Mouse (Mus musculus): ENCODE data around the gene Stk11ip. TPM values are rescaled to one million over a fixed set of nuclear protein-coding genes. Genes with fewer than 3 reads are reported as not detected.

The Stk11ip gene
- polyA plus RNA-seq, 1 experiment from 2014 or later, result 9.7 TPM

DNA sequence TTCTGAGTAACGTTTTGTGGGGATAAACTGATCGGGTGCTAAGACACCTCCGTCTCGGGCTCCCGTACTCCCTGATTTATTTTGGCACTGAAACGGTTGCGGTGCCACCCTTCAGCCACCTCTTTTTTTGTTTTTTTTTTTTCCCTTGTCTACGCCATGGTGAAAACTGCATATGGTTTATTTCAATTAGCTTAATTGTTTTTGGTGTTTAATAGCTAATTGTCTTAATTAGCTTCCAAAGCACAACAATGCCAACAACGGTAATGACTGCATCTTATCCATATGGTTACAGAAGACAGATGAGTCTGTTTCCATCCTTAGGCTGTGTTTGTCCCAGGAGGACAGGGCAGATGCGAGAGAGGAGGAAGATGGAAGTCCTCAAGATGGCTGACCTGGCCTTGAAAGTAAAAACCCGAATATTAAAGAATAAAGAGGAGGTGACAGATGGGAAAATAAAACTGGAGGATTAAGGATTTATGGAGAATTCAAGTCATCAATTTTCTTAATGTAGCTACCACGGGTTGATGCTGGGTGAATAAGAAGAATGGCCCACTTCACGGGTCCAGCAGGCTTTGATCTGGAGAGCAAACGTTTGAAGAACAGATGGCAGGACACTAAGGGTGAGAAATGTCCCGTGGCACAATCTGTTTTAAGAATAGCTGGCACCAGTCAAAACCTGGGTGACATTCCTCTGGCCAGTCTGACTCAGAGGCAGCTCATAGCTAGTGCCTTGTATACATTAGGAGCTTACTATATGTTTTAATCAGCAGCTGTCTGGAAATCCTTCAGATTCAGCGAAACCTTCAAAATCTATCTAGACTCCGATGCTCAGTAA, 53.4 kb downstream of the Stk11ip start:
- Histone ChIP-seq H3K9me3 (ENCODE audit: control insufficient read depth) (no peaks in the 10 kb centered on the region), H3K9ac (ENCODE audit: low read depth, low read length) (no peak overlapping the region), H3K4me2 (replicated peaks; ENCODE audit: low read depth) (no peak overlapping the region), H3K4me3 (ENCODE audit: low read depth, low read length) (no peak overlapping the region), H3K27me3 (replicated peaks; ENCODE audit: control insufficient read depth, insufficient read depth, low read length) (no peaks in the 10 kb centered on the region), H3K36me3 (ENCODE audit: control insufficient read depth, insufficient read depth) (no peaks in the 10 kb centered on the region), H3K27ac (ENCODE audit: low read depth, low read length) (no peak overlapping the region), H3K4me1 (replicated peaks; ENCODE audit: control insufficient read depth, insufficient read depth, low read length) (no peaks in the 10 kb centered on the region)
- TF ChIP-seq CTCF (IDR thresholded peaks at IDR 0.05; ENCODE audit: low read depth), result no peak
- 69% methylated on average over 17 of the region's 17 CpGs for WGBS
- no peak for ATAC-seq

DNA sequence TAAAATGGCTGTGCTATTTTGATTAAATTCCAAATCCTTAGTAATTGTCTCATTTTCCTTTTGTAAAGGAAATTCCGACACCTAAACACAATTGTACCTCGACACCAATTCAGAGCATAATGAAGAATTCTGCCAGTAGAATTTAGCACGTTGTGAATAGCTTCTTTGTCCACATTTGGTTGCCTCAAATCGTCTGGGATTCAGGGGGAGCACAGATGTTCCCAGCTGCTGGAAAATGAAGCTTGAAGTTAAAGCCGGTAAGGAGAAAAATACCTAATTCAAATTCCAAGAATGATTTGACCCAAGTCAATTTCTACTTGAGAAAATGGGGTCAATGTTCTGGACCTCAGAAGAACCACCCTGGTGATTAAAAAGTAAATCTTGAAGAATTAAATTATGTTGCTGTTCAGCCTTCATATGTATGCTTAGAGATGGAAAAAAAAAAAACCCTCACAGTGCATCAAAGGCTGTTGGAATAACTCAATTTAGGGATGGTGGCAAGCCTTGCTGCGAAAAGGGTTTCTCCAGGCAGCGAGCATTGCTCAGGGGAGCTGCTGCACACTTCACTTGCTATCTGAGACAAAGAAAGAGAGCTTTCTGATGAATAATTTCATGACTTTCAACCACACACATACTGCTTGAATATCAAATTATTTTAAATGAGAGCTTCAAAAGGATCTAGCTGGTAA, 60.8 kb downstream of the Stk11ip start:
- no peak for TF ChIP-seq CTCF (IDR thresholded peaks at IDR 0.05; ENCODE audit: low read depth)
- Histone ChIP-seq H3K36me3 (ENCODE audit: control insufficient read depth, insufficient read depth) (no peaks in the 10 kb centered on the region), H3K27ac (ENCODE audit: low read depth, low read length) (no peak overlapping the region), H3K27me3 (replicated peaks; ENCODE audit: control insufficient read depth, insufficient read depth, low read length) (no peaks in the 10 kb centered on the region), H3K9me3 (ENCODE audit: control insufficient read depth) (no peaks in the 10 kb centered on the region), H3K4me3 (ENCODE audit: low read depth, low read length) (no peak overlapping the region), H3K4me1 (replicated peaks; ENCODE audit: control insufficient read depth, insufficient read depth, low read length) (no peaks in the 10 kb centered on the region), H3K4me2 (replicated peaks; ENCODE audit: low read depth) (no peak overlapping the region), H3K9ac (ENCODE audit: low read depth, low read length) (no peak overlapping the region)
- WGBS, result 57% methylated on average over 7 of the region's 7 CpGs
- ATAC-seq, result no peak

DNA sequence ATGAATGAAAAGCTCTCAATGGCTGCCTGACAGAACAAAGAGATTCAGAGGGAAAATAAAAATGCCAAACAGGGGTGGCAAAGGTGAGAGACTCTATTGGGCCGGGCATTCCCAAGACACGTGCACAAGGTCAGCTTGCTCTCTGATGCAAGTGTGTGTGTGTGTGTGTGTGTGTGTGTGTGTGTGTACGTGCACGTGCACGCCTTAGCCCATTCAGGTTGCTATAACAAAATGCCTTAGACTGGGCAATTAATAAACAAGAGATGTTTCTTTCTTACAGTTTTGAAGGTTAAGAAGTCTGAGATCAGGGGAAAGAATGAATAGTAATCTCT, 61.3 kb downstream of the Stk11ip start:
- H3K9me3 ChIP-seq (ENCODE audit: control insufficient read depth), result no peaks in the 10 kb centered on the region
- no peaks in the 10 kb centered on the region for H3K27me3 ChIP-seq (replicated peaks; ENCODE audit: control insufficient read depth, insufficient read depth, low read length)
- 79% methylated on average over 5 of the region's 5 CpGs for WGBS
- H3K4me2 ChIP-seq (replicated peaks; ENCODE audit: low read depth), result no peak overlapping the region
- no peaks in the 10 kb centered on the region for H3K36me3 ChIP-seq (ENCODE audit: control insufficient read depth, insufficient read depth)
- no peak for ATAC-seq
- H3K9ac ChIP-seq (ENCODE audit: low read depth, low read length), result no peak overlapping the region
- H3K4me3 ChIP-seq (ENCODE audit: low read depth, low read length), result no peak overlapping the region
- no peak for TF ChIP-seq CTCF (IDR thresholded peaks at IDR 0.05; ENCODE audit: low read depth)
- H3K27ac ChIP-seq (ENCODE audit: low read depth, low read length), result no peak overlapping the region
- no peaks in the 10 kb centered on the region for H3K4me1 ChIP-seq (replicated peaks; ENCODE audit: control insufficient read depth, insufficient read depth, low read length)

DNA sequence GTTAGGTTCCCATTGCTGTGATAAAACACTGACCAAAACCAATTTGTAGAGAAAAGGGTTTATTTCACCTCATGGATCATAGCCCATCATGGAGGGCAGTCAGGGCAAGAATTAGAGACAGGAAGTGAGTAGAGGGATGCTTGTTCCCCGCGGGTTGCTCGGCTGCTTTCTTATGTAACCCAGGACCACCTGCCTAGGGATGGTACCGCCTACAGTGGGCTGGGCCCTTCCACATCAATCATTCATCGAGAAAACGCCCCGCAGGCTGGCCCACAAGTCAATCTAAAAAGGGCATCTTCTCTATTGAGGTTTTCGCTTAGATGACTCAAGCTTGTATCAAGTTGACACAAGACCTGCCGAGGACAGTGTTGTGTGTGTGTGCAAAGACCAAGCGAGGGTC, 61.7 kb downstream of the Stk11ip start:
- no peaks in the 10 kb centered on the region for H3K27me3 ChIP-seq (replicated peaks; ENCODE audit: control insufficient read depth, insufficient read depth, low read length)
- no peaks in the 10 kb centered on the region; the same call in 1 of the 2 replicates for H3K4me1 ChIP-seq (replicated peaks; ENCODE audit: control insufficient read depth, insufficient read depth, low read length)
- no peak overlapping the region for H3K9ac ChIP-seq (ENCODE audit: low read depth, low read length)
- H3K27ac ChIP-seq (ENCODE audit: low read depth, low read length), result no peak overlapping the region
- H3K36me3 ChIP-seq (ENCODE audit: control insufficient read depth, insufficient read depth), result no peaks in the 10 kb centered on the region
- H3K4me2 ChIP-seq (replicated peaks; ENCODE audit: low read depth), result no peak overlapping the region
- no peak overlapping the region for H3K4me3 ChIP-seq (ENCODE audit: low read depth, low read length)
- no peaks in the 10 kb centered on the region for H3K9me3 ChIP-seq (ENCODE audit: control insufficient read depth)
- 77% methylated on average over 10 of the region's 10 CpGs for WGBS
- no peak for ATAC-seq
- TF ChIP-seq CTCF (IDR thresholded peaks at IDR 0.05; ENCODE audit: low read depth), result no peak

DNA sequence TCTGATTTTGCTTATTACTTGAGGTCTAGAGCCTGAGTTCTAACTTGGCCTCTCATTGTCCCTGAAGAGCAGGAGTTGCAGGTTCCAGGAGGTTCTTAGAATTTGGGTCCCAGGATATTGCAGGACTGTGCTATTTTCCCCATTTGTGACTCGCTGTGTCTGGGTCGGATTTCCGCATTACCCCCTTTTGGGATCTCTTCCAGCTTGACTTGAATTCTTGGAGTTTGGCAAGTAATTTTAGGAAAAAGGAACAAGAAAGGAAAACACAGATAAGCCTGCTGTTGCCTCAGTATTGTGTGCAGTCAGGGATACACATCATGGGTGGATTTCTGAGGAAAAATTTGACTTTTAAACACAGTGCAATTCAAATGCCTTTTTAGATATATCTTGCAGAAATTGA, 65.5 kb downstream of the Stk11ip start:
- H3K4me2 ChIP-seq (replicated peaks; ENCODE audit: low read depth), result no peak overlapping the region
- H3K4me3 ChIP-seq (ENCODE audit: low read depth, low read length), result no peak overlapping the region
- no peak for ATAC-seq
- H3K4me1 ChIP-seq (replicated peaks; ENCODE audit: control insufficient read depth, insufficient read depth, low read length), result no peaks in the 10 kb centered on the region; the same call in 1 of the 2 replicates
- H3K27me3 ChIP-seq (replicated peaks; ENCODE audit: control insufficient read depth, insufficient read depth, low read length), result no peaks in the 10 kb centered on the region
- H3K9ac ChIP-seq (ENCODE audit: low read depth, low read length), result no peak overlapping the region
- TF ChIP-seq CTCF (IDR thresholded peaks at IDR 0.05; ENCODE audit: low read depth), result no peak
- 91% methylated on average over 3 of the region's 3 CpGs for WGBS
- no peak overlapping the region for H3K27ac ChIP-seq (ENCODE audit: low read depth, low read length)
- no peaks in the 10 kb centered on the region for H3K9me3 ChIP-seq (ENCODE audit: control insufficient read depth)
- no peaks in the 10 kb centered on the region for H3K36me3 ChIP-seq (ENCODE audit: control insufficient read depth, insufficient read depth)

Other genes starting within 250 kb of the Stk11ip start
- 12.9 and 15.9 TPM in 2 replicates for gene Resp18, start 243.1 kb upstream of the Stk11ip start, polyA plus RNA-seq (2015; fragmentation: Nextera tagmentation; extraction: Ambion mirVana)
- 125 and 130 TPM in 2 replicates for gene Dnpep, start 203.5 kb upstream of the Stk11ip start, polyA plus RNA-seq (2015; fragmentation: Nextera tagmentation; extraction: Ambion mirVana)
- gene Des, start 161.2 kb upstream of the Stk11ip start, polyA plus RNA-seq (2015; fragmentation: Nextera tagmentation; extraction: Ambion mirVana), result 233 and 254 TPM in 2 replicates
- 20.1 and 21.3 TPM in 2 replicates for gene Speg, start 146.2 kb upstream of the Stk11ip start, polyA plus RNA-seq (2015; fragmentation: Nextera tagmentation; extraction: Ambion mirVana)
- gene Gmppa, start 85.6 kb upstream of the Stk11ip start, polyA plus RNA-seq (2015; fragmentation: Nextera tagmentation; extraction: Ambion mirVana), result 121 and 124 TPM in 2 replicates
- 0.97 and 1.2 TPM in 2 replicates for gene Asic4, start 71.1 kb upstream of the Stk11ip start, polyA plus RNA-seq (2015; fragmentation: Nextera tagmentation; extraction: Ambion mirVana)
- 21.8 and 22.3 TPM in 2 replicates for gene Chpf, start 42.2 kb upstream of the Stk11ip start, polyA plus RNA-seq (2015; fragmentation: Nextera tagmentation; extraction: Ambion mirVana)
- gene Tmem198, start 42.0 kb upstream of the Stk11ip start, polyA plus RNA-seq (2015; fragmentation: Nextera tagmentation; extraction: Ambion mirVana), result 1.3 and 1.6 TPM in 2 replicates
- 17.1 and 17.6 TPM in 2 replicates for gene Obsl1, start 15.1 kb upstream of the Stk11ip start, polyA plus RNA-seq (2015; fragmentation: Nextera tagmentation; extraction: Ambion mirVana)
- 3.2 and 3.3 TPM in 2 replicates for gene Inha, start 14.5 kb upstream of the Stk11ip start, polyA plus RNA-seq (2015; fragmentation: Nextera tagmentation; extraction: Ambion mirVana)
- gene Slc4a3, start 24.7 kb downstream of the Stk11ip start, polyA plus RNA-seq (2015; fragmentation: Nextera tagmentation; extraction: Ambion mirVana), result 4.0 and 6.2 TPM in 2 replicates